Mouse (Mus musculus): Measurements from ENCODE around the gene Ica1. TPM values are rescaled to one million over a fixed set of nuclear protein-coding genes. Genes with fewer than 3 reads are reported as not detected.

Gene Ica1
- polyA plus RNA-seq, 1 experiment from 2014 or later = 75.5 TPM

GRCm38 (mm10) chr6:8658431-8658830 is 119.9 kb downstream of the Ica1 start:
- WGBS = 67% methylated on average over 4 of the region's 4 CpGs
- DNase-seq (ENCODE audit: low spot score) (no peak), ATAC-seq (ENCODE audit: low FRiP score) (no peak)
- peaks cover 14% of the 10 kb centered on the region; the same call in 1 of the 2 replicates for H3K4me1 ChIP-seq (replicated peaks; ENCODE audit: control insufficient read depth, insufficient read depth, low read length)
- no peak overlapping the region for H3K9ac ChIP-seq
- no peak overlapping the region for H3K4me2 ChIP-seq (replicated peaks)
- H3K4me3 ChIP-seq (replicated peaks; ENCODE audit: low read length) = no peak overlapping the region
- no peak overlapping the region for H3K27ac ChIP-seq
- H3K36me3 ChIP-seq (replicated peaks; ENCODE audit: control insufficient read depth, insufficient read depth) = peaks cover 9% of the 10 kb centered on the region; the same call in 1 of the 2 replicates
- no peaks in the 10 kb centered on the region for H3K27me3 ChIP-seq (ENCODE audit: control insufficient read depth, insufficient read depth, low read length)
- no peaks in the 10 kb centered on the region for H3K9me3 ChIP-seq (ENCODE audit: control insufficient read depth, low read length)

DNA sequence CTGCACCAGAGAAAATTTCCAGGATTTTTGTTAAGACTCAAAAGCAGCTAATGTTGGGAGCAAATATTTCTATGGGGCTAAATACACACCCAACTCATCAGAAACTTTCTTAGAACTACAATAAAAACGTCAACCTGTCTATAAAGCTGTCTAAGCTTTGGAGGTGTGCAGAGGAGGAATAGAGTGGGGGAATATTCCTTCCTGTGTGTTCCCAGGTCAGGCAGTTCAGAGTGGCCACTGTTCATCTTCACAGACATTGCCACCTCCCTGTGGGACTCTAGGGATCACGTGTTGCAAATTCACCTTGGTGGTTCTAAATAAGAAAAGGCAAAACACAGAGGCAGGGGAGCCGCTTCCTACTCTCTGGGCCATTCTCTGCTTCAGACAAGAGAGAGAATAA is 120.8 kb downstream of the Ica1 start:
- 60% methylated on average over 3 of the region's 3 CpGs for WGBS
- no peak overlapping the region for H3K4me3 ChIP-seq (replicated peaks; ENCODE audit: low read length)

DNA sequence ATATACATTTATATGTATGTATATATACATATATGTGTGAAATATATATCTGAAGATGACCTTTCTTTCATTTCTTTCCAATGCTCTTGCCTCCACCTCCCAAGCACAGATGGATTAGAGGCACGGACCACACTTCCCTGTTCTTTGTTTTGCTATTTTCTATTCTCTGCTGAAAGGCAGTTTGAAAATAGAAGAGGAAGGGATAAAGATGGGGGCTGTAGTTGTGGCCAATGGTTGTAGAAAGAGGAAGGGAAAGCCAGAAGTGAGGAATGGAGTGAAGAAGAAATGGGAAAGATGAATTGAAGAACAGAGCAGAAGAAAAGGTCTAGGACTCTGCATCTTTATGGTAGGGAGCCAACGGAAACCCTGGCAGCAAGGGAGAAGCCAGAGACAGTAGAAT is 122.8 kb downstream of the Ica1 start:
- WGBS = 81% methylated on average over 2 of the region's 2 CpGs
- peaks cover 11% of the 10 kb centered on the region; the same call in 1 of the 2 replicates for H3K4me1 ChIP-seq (replicated peaks; ENCODE audit: control insufficient read depth, insufficient read depth, low read length)
- H3K4me2 ChIP-seq (replicated peaks) = no peak overlapping the region
- no peaks in the 10 kb centered on the region for H3K27me3 ChIP-seq (ENCODE audit: control insufficient read depth, insufficient read depth, low read length)
- DNase-seq (ENCODE audit: low spot score) = no peak
- peaks cover 9% of the 10 kb centered on the region; the same call in 1 of the 2 replicates for H3K36me3 ChIP-seq (replicated peaks; ENCODE audit: control insufficient read depth, insufficient read depth)
- H3K9me3 ChIP-seq (ENCODE audit: control insufficient read depth, low read length) = no peaks in the 10 kb centered on the region
- ATAC-seq (ENCODE audit: low FRiP score) = no peak
- no peak overlapping the region for H3K4me3 ChIP-seq (replicated peaks; ENCODE audit: low read length)
- no peak overlapping the region for H3K27ac ChIP-seq
- no peak overlapping the region for H3K9ac ChIP-seq

More for the DNA sequence above, 120.8 kb downstream of the Ica1 start:
- H3K27ac ChIP-seq = no peak overlapping the region
- H3K4me1 ChIP-seq (replicated peaks; ENCODE audit: control insufficient read depth, insufficient read depth, low read length) = peaks cover 14% of the 10 kb centered on the region; the same call in 1 of the 2 replicates
- DNase-seq (ENCODE audit: low spot score) (no peak), ATAC-seq (ENCODE audit: low FRiP score) (no peak)
- H3K9ac ChIP-seq = no peak overlapping the region
- no peaks in the 10 kb centered on the region for H3K9me3 ChIP-seq (ENCODE audit: control insufficient read depth, low read length)
- peaks cover 9% of the 10 kb centered on the region; the same call in 1 of the 2 replicates for H3K36me3 ChIP-seq (replicated peaks; ENCODE audit: control insufficient read depth, insufficient read depth)
- no peaks in the 10 kb centered on the region for H3K27me3 ChIP-seq (ENCODE audit: control insufficient read depth, insufficient read depth, low read length)
- no peak overlapping the region for H3K4me2 ChIP-seq (replicated peaks)

DNA sequence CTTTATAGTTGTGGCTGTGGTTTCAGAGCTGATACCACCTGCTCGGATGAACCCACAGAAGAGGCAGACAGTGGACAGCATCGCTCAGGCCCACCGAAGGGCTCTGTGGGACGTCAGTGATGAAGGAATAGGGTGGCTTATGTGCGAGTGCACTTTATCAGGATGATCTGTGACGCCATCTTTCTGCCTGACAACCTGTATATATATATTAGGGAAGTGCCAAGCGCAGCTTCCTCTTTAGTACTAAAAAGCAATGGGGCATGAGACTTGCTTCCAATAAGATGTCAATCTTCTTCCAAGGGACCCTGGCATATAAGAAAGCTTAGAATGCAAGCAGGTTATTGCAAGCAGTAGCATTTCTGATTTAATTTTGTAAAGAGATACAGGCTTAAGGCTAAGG is 127.9 kb downstream of the Ica1 start:
- WGBS = 96% methylated on average over 7 of the region's 7 CpGs
- Histone ChIP-seq H3K27me3 (ENCODE audit: control insufficient read depth, insufficient read depth, low read length) (no peaks in the 10 kb centered on the region), H3K9ac (no peak overlapping the region)

GRCm38 (mm10) chr6:8649295-8649865 is 128.9 kb downstream of the Ica1 start:
- H3K36me3 ChIP-seq (replicated peaks; ENCODE audit: control insufficient read depth, insufficient read depth) = no peaks in the 10 kb centered on the region; the same call in 1 of the 2 replicates
- H3K4me1 ChIP-seq (replicated peaks; ENCODE audit: control insufficient read depth, insufficient read depth, low read length) = no peaks in the 10 kb centered on the region
- ATAC-seq (ENCODE audit: low FRiP score) (no peak), DNase-seq (ENCODE audit: low spot score) (no peak)
- H3K9me3 ChIP-seq (ENCODE audit: control insufficient read depth, low read length) = no peaks in the 10 kb centered on the region
- no peak overlapping the region for H3K9ac ChIP-seq
- H3K27ac ChIP-seq = no peak overlapping the region
- H3K27me3 ChIP-seq (ENCODE audit: control insufficient read depth, insufficient read depth, low read length) = no peaks in the 10 kb centered on the region
- 81% methylated on average over 4 of the region's 4 CpGs for WGBS
- no peak overlapping the region for H3K4me3 ChIP-seq (replicated peaks; ENCODE audit: low read length)
- no peak overlapping the region for H3K4me2 ChIP-seq (replicated peaks)

More for the DNA sequence above, 127.9 kb downstream of the Ica1 start:
- no peaks in the 10 kb centered on the region for H3K9me3 ChIP-seq (ENCODE audit: control insufficient read depth, low read length)
- H3K36me3 ChIP-seq (replicated peaks; ENCODE audit: control insufficient read depth, insufficient read depth) = no peaks in the 10 kb centered on the region; the same call in 1 of the 2 replicates
- no peak overlapping the region for H3K27ac ChIP-seq
- H3K4me2 ChIP-seq (replicated peaks) = no peak overlapping the region
- no peak overlapping the region for H3K4me3 ChIP-seq (replicated peaks; ENCODE audit: low read length)
- ATAC-seq (ENCODE audit: low FRiP score) (no peak), DNase-seq (ENCODE audit: low spot score) (no peak)
- no peaks in the 10 kb centered on the region for H3K4me1 ChIP-seq (replicated peaks; ENCODE audit: control insufficient read depth, insufficient read depth, low read length)

DNA sequence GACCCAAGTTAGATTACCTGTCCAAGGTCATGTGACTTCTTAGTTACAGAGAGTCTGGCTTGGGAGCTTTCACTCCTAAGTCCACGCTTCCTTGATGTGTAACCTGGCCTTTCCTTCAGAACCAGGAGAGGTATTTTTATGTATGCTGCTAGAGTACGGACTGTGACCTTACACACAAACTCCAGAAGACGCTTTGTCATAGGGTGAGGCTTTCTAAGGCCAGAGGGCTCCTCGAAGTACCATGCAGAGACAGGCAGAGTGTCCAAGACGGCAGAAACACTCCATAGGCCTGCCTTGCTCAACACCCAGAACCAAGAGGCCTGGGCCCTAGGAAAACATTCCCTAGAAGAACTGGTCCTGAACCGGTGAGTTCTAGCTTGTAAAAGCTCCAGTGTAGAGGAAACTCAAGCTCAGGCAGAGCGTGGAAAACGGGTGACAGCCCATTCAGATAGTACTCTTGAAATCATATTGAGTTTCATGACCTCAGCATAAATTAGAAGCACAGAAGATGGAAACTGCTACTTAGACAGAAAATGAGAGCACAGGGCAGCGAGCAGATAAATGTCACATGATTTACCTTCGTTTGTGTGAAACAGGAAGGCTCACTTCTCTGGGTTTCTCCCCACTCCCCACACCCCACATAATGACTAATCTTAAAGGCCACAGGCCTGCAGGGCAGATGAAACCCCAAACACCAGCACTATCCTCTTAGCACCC is 129.9 kb downstream of the Ica1 start:
- H3K27me3 ChIP-seq (ENCODE audit: control insufficient read depth, insufficient read depth, low read length) = no peaks in the 10 kb centered on the region
- H3K9ac ChIP-seq = no peak overlapping the region
- no peaks in the 10 kb centered on the region for H3K4me1 ChIP-seq (replicated peaks; ENCODE audit: control insufficient read depth, insufficient read depth, low read length)
- H3K9me3 ChIP-seq (ENCODE audit: control insufficient read depth, low read length) = no peaks in the 10 kb centered on the region
- DNase-seq (ENCODE audit: low spot score) (no peak), ATAC-seq (ENCODE audit: low FRiP score) (no peak)
- 84% methylated on average over 10 of the region's 10 CpGs for WGBS
- no peaks in the 10 kb centered on the region; the same call in 1 of the 2 replicates for H3K36me3 ChIP-seq (replicated peaks; ENCODE audit: control insufficient read depth, insufficient read depth)
- no peak overlapping the region for H3K4me2 ChIP-seq (replicated peaks)
- no peak overlapping the region for H3K27ac ChIP-seq
- no peak overlapping the region for H3K4me3 ChIP-seq (replicated peaks; ENCODE audit: low read length)

DNA sequence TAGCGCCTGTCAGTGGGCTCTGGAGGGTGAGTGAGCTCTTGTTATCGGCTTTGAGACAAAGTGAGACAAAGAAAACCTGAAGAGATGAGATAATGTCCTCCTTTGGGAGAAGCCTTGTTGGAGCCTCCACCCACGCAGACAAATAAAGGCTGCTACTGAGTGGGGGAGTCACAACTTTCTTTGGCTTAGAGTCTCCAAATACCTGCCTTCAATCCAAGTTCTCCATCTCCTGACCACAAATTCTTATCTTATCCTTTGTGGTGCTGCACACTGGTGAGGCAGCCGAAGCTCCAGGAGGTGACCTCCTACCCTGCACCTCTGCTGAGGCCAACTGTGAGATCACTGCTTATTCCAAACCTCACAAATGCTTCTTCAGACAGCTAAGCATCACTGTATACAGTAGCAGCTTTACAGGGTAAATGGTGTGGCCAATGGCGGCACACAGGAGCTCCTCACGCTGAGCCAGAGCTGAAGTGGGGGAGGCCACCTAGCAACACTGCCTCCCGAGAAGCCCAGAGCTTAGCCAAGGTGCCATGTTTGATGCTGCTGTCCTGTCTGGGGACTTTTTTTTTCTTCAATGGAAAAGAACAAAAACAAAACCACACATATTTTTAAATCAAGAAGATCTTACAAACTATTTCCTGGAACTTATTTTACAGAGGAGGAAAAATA is 130.6 kb downstream of the Ica1 start:
- DNase-seq (ENCODE audit: low spot score) = no peak
- Histone ChIP-seq H3K4me1 (replicated peaks; ENCODE audit: control insufficient read depth, insufficient read depth, low read length) (no peaks in the 10 kb centered on the region), H3K36me3 (replicated peaks; ENCODE audit: control insufficient read depth, insufficient read depth) (no peaks in the 10 kb centered on the region; the same call in 1 of the 2 replicates), H3K4me2 (replicated peaks) (no peak overlapping the region), H3K9ac (no peak overlapping the region), H3K4me3 (replicated peaks; ENCODE audit: low read length) (no peak overlapping the region), H3K9me3 (ENCODE audit: control insufficient read depth, low read length) (no peaks in the 10 kb centered on the region), H3K27me3 (ENCODE audit: control insufficient read depth, insufficient read depth, low read length) (no peaks in the 10 kb centered on the region), H3K27ac (no peak overlapping the region)
- 84% methylated on average over 7 of the region's 7 CpGs for WGBS
- no peak for ATAC-seq (ENCODE audit: low FRiP score)

DNA sequence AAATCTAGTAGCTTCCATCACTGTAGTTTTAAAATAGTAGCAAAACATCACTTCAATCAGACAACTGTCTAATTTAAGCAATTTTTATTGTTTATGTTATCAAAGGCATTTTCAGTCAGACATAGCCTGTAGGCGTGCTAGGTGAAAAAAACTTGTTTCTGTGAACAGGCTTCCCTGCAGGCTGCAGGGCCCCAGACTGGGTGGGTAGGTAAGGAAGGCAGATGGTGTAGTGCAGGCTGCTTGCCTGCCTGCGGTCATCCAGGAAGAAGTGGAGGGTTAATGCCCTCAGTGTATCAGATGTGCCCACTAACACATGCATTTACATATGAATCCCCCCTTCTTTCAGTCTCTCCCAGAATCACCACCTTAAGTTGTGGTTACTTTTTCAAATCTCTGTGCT is 132.6 kb downstream of the Ica1 start:
- Histone ChIP-seq H3K4me2 (replicated peaks) (no peak overlapping the region), H3K4me3 (replicated peaks; ENCODE audit: low read length) (no peak overlapping the region), H3K27ac (no peak overlapping the region), H3K27me3 (ENCODE audit: control insufficient read depth, insufficient read depth, low read length) (no peaks in the 10 kb centered on the region), H3K36me3 (replicated peaks; ENCODE audit: control insufficient read depth, insufficient read depth) (no peaks in the 10 kb centered on the region; the same call in 1 of the 2 replicates), H3K9ac (no peak overlapping the region), H3K4me1 (replicated peaks; ENCODE audit: control insufficient read depth, insufficient read depth, low read length) (no peaks in the 10 kb centered on the region), H3K9me3 (ENCODE audit: control insufficient read depth, low read length) (no peaks in the 10 kb centered on the region)
- DNase-seq (ENCODE audit: low spot score) (no peak), ATAC-seq (ENCODE audit: low FRiP score) (no peak)
- WGBS = 45% methylated on average over 2 of the region's 2 CpGs

DNA sequence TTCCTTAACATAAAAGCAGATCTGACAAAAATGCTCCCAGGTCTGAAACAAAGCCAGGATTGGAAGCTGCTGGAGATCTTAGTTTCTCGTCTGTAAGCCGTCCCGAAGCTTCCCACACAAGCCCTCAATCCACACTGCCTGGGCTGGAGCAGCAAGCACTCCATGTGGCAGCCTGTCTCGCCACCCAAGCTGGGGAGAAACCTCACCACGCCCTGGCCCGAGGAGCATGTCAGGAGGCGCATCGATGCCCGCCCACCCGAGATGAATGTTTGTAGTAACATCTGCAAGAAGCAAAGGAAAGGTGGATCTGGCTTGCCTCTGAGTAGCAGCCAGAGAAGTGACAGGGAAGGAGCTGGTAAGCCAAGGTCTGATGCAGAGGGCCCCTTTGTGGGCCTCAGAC is 133.6 kb downstream of the Ica1 start:
- no peaks in the 10 kb centered on the region for H3K9me3 ChIP-seq (ENCODE audit: control insufficient read depth, low read length)
- no peaks in the 10 kb centered on the region for H3K27me3 ChIP-seq (ENCODE audit: control insufficient read depth, insufficient read depth, low read length)
- no peak overlapping the region for H3K4me2 ChIP-seq (replicated peaks)
- H3K4me3 ChIP-seq (replicated peaks; ENCODE audit: low read length) = no peak overlapping the region
- no peak for DNase-seq (ENCODE audit: low spot score)
- H3K9ac ChIP-seq = no peak overlapping the region
- no peak for ATAC-seq (ENCODE audit: low FRiP score)
- 91% methylated on average over 10 of the region's 10 CpGs for WGBS
- no peaks in the 10 kb centered on the region for H3K4me1 ChIP-seq (replicated peaks; ENCODE audit: control insufficient read depth, insufficient read depth, low read length)
- H3K36me3 ChIP-seq (replicated peaks; ENCODE audit: control insufficient read depth, insufficient read depth) = no peaks in the 10 kb centered on the region; the same call in 1 of the 2 replicates
- H3K27ac ChIP-seq = no peak overlapping the region

Data from hindbrain, embryonic 14.5 days (tissue).